Mouse (Mus musculus): ENCODE measurements at regions not wholly inside any gene's neighbourhood (a gene's known extent, or its start where the extent isn't known, plus 50 kb on each side); places are given as distances from the start of the nearest gene placed in this dataset.
A peak's percentile ranks its signal among the peaks of the same experiment; 100 is the strongest.

- no peak for TF ChIP-seq ELF1 (IDR thresholded peaks at IDR 0.05; ENCODE audit: low read depth, low read length)
- no peak for TF ChIP-seq RAD21 (IDR thresholded peaks at IDR 0.05; ENCODE audit: low read depth, low read length)
- TF ChIP-seq MAFK (IDR thresholded peaks at IDR 0.05; ENCODE audit: borderline replicate concordance, low read depth, low read length) = no peak
- TF ChIP-seq BHLHE40 (IDR thresholded peaks at IDR 0.05; ENCODE audit: borderline replicate concordance, low read depth, low read length) = no peak
- no peaks in the 10 kb centered on the region for H3K4me1 ChIP-seq (ENCODE audit: control insufficient read depth in 1 of 2, insufficient read depth in 2 of 2, low read length in 2 of 2)
- H3K27ac ChIP-seq (ENCODE audit: control insufficient read depth, low read depth, low read length) = no peak overlapping the region
- no peaks in the 10 kb centered on the region for H3K79me2 ChIP-seq (ENCODE audit: control insufficient read depth, insufficient read depth, low read length, poor library complexity)
- H3K4me3 ChIP-seq (ENCODE audit: control insufficient read depth in 1 of 2, insufficient read depth in 1 of 2, low read depth in 2 of 2, low read length in 2 of 2) = no peak overlapping the region
- no peak overlapping the region for H3K9ac ChIP-seq (ENCODE audit: control insufficient read depth, low read depth, low read length, poor library complexity, severe bottlenecking)
- no peaks in the 10 kb centered on the region for H3K36me3 ChIP-seq (ENCODE audit: control insufficient read depth in 1 of 2, insufficient read depth in 2 of 2, low read length in 2 of 2)
- no peaks in the 10 kb centered on the region for H3K9me3 ChIP-seq (replicated peaks; ENCODE audit: insufficient read depth, low read length)
- no peak for DNase-seq (ENCODE audit: low read depth, low spot score)
- H3K27me3 ChIP-seq (ENCODE audit: control insufficient read depth in 1 of 2, insufficient read depth in 2 of 2, low read length in 2 of 2) = no peaks in the 10 kb centered on the region
Observed at GRCm38 (mm10) chr3:17825254-17825890, 122.8 kb upstream of the Cypt12 start.

- Histone ChIP-seq H3K4me3 (ENCODE audit: control insufficient read depth in 1 of 2, insufficient read depth in 1 of 2, low read depth in 2 of 2, low read length in 2 of 2) (no peak overlapping the region), H3K36me3 (ENCODE audit: control insufficient read depth in 1 of 2, insufficient read depth in 2 of 2, low read length in 2 of 2) (no peaks in the 10 kb centered on the region), H3K9ac (ENCODE audit: control insufficient read depth, low read depth, low read length, poor library complexity, severe bottlenecking) (no peak overlapping the region), H3K27ac (ENCODE audit: control insufficient read depth, low read depth, low read length) (no peak overlapping the region), H3K4me1 (ENCODE audit: control insufficient read depth in 1 of 2, insufficient read depth in 2 of 2, low read length in 2 of 2) (no peaks in the 10 kb centered on the region), H3K27me3 (ENCODE audit: control insufficient read depth in 1 of 2, insufficient read depth in 2 of 2, low read length in 2 of 2) (no peaks in the 10 kb centered on the region), H3K9me3 (replicated peaks; ENCODE audit: insufficient read depth, low read length) (no peaks in the 10 kb centered on the region), H3K79me2 (ENCODE audit: control insufficient read depth, insufficient read depth, low read length, poor library complexity) (no peaks in the 10 kb centered on the region)
- peak; percentile 48 for DNase-seq (ENCODE audit: low read depth, low spot score)
- TF ChIP-seq RAD21 (IDR thresholded peaks at IDR 0.05; ENCODE audit: low read depth, low read length) (peak; percentile 37), HCFC1 (IDR thresholded peaks at IDR 0.05; ENCODE audit: low read depth, low read length) (no peak), SMC3 (IDR thresholded peaks at IDR 0.05; ENCODE audit: low read depth, low read length) (peak; percentile 61), CTCF (IDR thresholded peaks at IDR 0.05 in 2 of 3, conservative IDR thresholded peaks at IDR 0.05 in 1 of 3; ENCODE audit: control insufficient read depth in 1 of 3, insufficient read depth in 1 of 3, low read depth in 2 of 3, low read length in 3 of 3, poor library complexity in 1 of 3, severe bottlenecking in 1 of 3) (peak in 2 of 3 experiments; percentile 55 to 63; a peak in 4 of 6 replicates)
Observed at GRCm38 (mm10) chr3:17834706-17835105, 113.5 kb upstream of the Cypt12 start.

- TF ChIP-seq HCFC1 (IDR thresholded peaks at IDR 0.05; ENCODE audit: low read depth, low read length) = no peak
- TF ChIP-seq RAD21 (IDR thresholded peaks at IDR 0.05; ENCODE audit: low read depth, low read length) = no peak
- TF ChIP-seq ZNF384 (IDR thresholded peaks at IDR 0.05; ENCODE audit: low read depth, low read length) = no peak
- no peak for TF ChIP-seq E2F4 (IDR thresholded peaks at IDR 0.05; ENCODE audit: borderline replicate concordance, low read depth, low read length)
- TF ChIP-seq SMC3 (IDR thresholded peaks at IDR 0.05; ENCODE audit: low read depth, low read length) = no peak
- no peak for TF ChIP-seq ETS1 (IDR thresholded peaks at IDR 0.05; ENCODE audit: low read depth, low read length)
- TF ChIP-seq TBP (IDR thresholded peaks at IDR 0.05; ENCODE audit: low read depth, low read length) = no peak
- no peak for TF ChIP-seq CTCF (IDR thresholded peaks at IDR 0.05 in 2 of 3, conservative IDR thresholded peaks at IDR 0.05 in 1 of 3; ENCODE audit: control insufficient read depth in 1 of 3, insufficient read depth in 1 of 3, low read depth in 2 of 3, low read length in 3 of 3, poor library complexity in 1 of 3, severe bottlenecking in 1 of 3)
- no peaks in the 10 kb centered on the region for H3K27me3 ChIP-seq (ENCODE audit: control insufficient read depth in 1 of 2, insufficient read depth in 2 of 2, low read length in 2 of 2)
- H3K27ac ChIP-seq (ENCODE audit: control insufficient read depth, low read depth, low read length) = no peak overlapping the region
- no peaks in the 10 kb centered on the region for H3K79me2 ChIP-seq (ENCODE audit: control insufficient read depth, insufficient read depth, low read length, poor library complexity)
- no peaks in the 10 kb centered on the region for H3K36me3 ChIP-seq (ENCODE audit: control insufficient read depth in 1 of 2, insufficient read depth in 2 of 2, low read length in 2 of 2)
- DNase-seq (ENCODE audit: low read depth, low spot score) = no peak
- no peaks in the 10 kb centered on the region for H3K9me3 ChIP-seq (replicated peaks; ENCODE audit: insufficient read depth, low read length)
- H3K9ac ChIP-seq (ENCODE audit: control insufficient read depth, low read depth, low read length, poor library complexity, severe bottlenecking) = no peak overlapping the region
- no peak overlapping the region for H3K4me3 ChIP-seq (ENCODE audit: control insufficient read depth in 1 of 2, insufficient read depth in 1 of 2, low read depth in 2 of 2, low read length in 2 of 2)
- H3K4me1 ChIP-seq (ENCODE audit: control insufficient read depth in 1 of 2, insufficient read depth in 2 of 2, low read length in 2 of 2) = no peaks in the 10 kb centered on the region
Observed at GRCm38 (mm10) chr3:17847609-17848008, 100.6 kb upstream of the Cypt12 start.
